Mouse (Mus musculus) kidney, embryonic 16.5 days (tissue): ENCODE data around the gene Eef1e1. TPM values are rescaled to one million over a fixed set of nuclear protein-coding genes. Genes with fewer than 3 reads are reported as not detected.
A peak's percentile ranks its signal among the peaks of the same experiment; 100 is the strongest.
"Not testable (repeated sequence)": the region's sequence is repeated elsewhere in the genome, so short reads cannot be mapped to it uniquely, and the experiment has no call there.

ENCODE experiments used
- ATAC-seq: fragments of 200-750 bp; cut with Nextera tagmentation; 2 replicates; pipeline ENCODE4 v1.8.0; 2017; ENCODE audit warnings: moderate TSS enrichment; ENCODE audit not compliant: low FRiP score, low TSS enrichment
- H3K27ac ChIP-seq: fragments of 300-500 bp; sonication (generic); 2 replicates; pipeline ENCODE4 v1.5.1; 2014; ENCODE audit warnings: low read length
- H3K27me3 ChIP-seq: fragments of 300-500 bp; sonication (generic); 2 replicates; pipeline ENCODE4 v1.6.1; 2014; ENCODE audit warnings: low read length, control low read depth, mixed read lengths; ENCODE audit not compliant: insufficient read depth
- H3K36me3 ChIP-seq: fragments of 300-500 bp; sonication (generic); 2 replicates; pipeline ENCODE4 v1.6.1; 2014; ENCODE audit warnings: low read length, control low read depth, mixed read lengths; ENCODE audit not compliant: insufficient read depth
- H3K4me1 ChIP-seq: fragments of 300-500 bp; sonication (generic); 2 replicates; pipeline ENCODE4 v1.6.1; 2014; ENCODE audit warnings: low read length, control low read depth, mixed read lengths; ENCODE audit not compliant: insufficient read depth
- H3K4me2 ChIP-seq: fragments of 300-500 bp; sonication (generic); replicated peaks from 2 replicates; pipeline ENCODE4 v1.6.1; 2014; ENCODE audit warnings: low read depth, low read length
- H3K4me3 ChIP-seq: fragments of 300-500 bp; sonication (generic); 2 replicates; pipeline ENCODE4 v1.5.1; 2014; ENCODE audit warnings: mild to moderate bottlenecking, low read length
- H3K9ac ChIP-seq: fragments of 300-500 bp; sonication (generic); replicated peaks from 2 replicates; pipeline ENCODE4 v1.6.1; 2014; ENCODE audit warnings: low read length
- H3K9me3 ChIP-seq: fragments of 300-500 bp; sonication (generic); 2 replicates; pipeline ENCODE4 v1.6.1; 2016; ENCODE audit warnings: low read length, control low read depth
- WGBS: fragments of 180-500 bp; shearing (Covaris S2); extraction: QIAGEN DNeasy Blood & Tissue Kit; methylation state at CpG from one replicate; pipeline ENCODE4 v1.1.7; 2014; 5-methylcytosine and 5-hydroxymethylcytosine counted together
- polyA plus RNA-seq: library from polyadenylated mRNA; unstranded; fragments of >200 nt; fragmentation: Nextera tagmentation; extraction: Ambion mirVana; gene quantifications from 2 replicates; pipeline ENCODE4 v1.2.1, GENCODE M21; 2015

Gene Eef1e1
- polyA plus RNA-seq: 54.1 and 55.3 TPM in 2 replicates

GRCm38 (mm10) chr13:38658528-38659280 is at the start of gene Eef1e1:
TSS of gene Eef1e1 (minus strand) at chr13:38659058.
- Histone ChIP-seq H3K27me3 (no peaks in the 10 kb centered on the region), H3K36me3 (peaks cover 22% of the 10 kb centered on the region), H3K9ac (peak within 1 kb of the TSS; percentile 92), H3K4me1 (peaks cover 9% of the 10 kb centered on the region), H3K4me2 (peak within 1 kb of the TSS; percentile 65), H3K27ac (peak within 1 kb of the TSS; percentile 86), H3K9me3 (peaks cover 5% of the 10 kb centered on the region), H3K4me3 (peak within 1 kb of the TSS; percentile 98)
- WGBS: under 1% methylated on average over 59 of the region's 59 CpGs
- ATAC-seq: peak; percentile 99

GRCm38 (mm10) chr13:38690845-38691244 is 32.0 kb upstream of the Eef1e1 start:
- Histone ChIP-seq H3K27me3 (no peaks in the 10 kb centered on the region), H3K4me1 (no peaks in the 10 kb centered on the region), H3K27ac (no peak overlapping the region), H3K4me2 (no peak overlapping the region), H3K4me3 (no peak overlapping the region), H3K36me3 (no peaks in the 10 kb centered on the region), H3K9me3 (no peaks in the 10 kb centered on the region), H3K9ac (no peak overlapping the region)
- WGBS: 85% methylated on average over 6 of the region's 6 CpGs
- ATAC-seq: no peak

- WGBS: 37% methylated on average over 3 of the region's 3 CpGs
- Histone ChIP-seq H3K9me3 (no peaks in the 10 kb centered on the region), H3K27me3 (no peaks in the 10 kb centered on the region), H3K4me1 (no peaks in the 10 kb centered on the region), H3K4me2 (no peak overlapping the region), H3K9ac (no peak overlapping the region), H3K27ac (no peak overlapping the region), H3K4me3 (no peak overlapping the region), H3K36me3 (no peaks in the 10 kb centered on the region)
- no peak for ATAC-seq
Measured at GRCm38 (mm10) chr13:38690028-38690427, 31.2 kb upstream of the Eef1e1 start.

- Histone ChIP-seq H3K27me3 (no peaks in the 10 kb centered on the region), H3K9ac (no peak overlapping the region), H3K27ac (no peak overlapping the region), H3K4me2 (no peak overlapping the region), H3K4me1 (no peaks in the 10 kb centered on the region), H3K4me3 (no peak overlapping the region), H3K36me3 (no peaks in the 10 kb centered on the region), H3K9me3 (no peaks in the 10 kb centered on the region)
- WGBS: 82% methylated on average over 11 of the region's 11 CpGs
- ATAC-seq: no peak
Measured at GRCm38 (mm10) chr13:38688761-38689160, 29.9 kb upstream of the Eef1e1 start.

GRCm38 (mm10) chr13:38672336-38672735 is 13.5 kb upstream of the Eef1e1 start:
- H3K27ac ChIP-seq: no peak overlapping the region
- H3K4me2 ChIP-seq: no peak overlapping the region
- H3K9me3 ChIP-seq: no peaks in the 10 kb centered on the region
- H3K4me3 ChIP-seq: no peak overlapping the region
- no peak overlapping the region for H3K9ac ChIP-seq
- H3K4me1 ChIP-seq: no peaks in the 10 kb centered on the region
- ATAC-seq: no peak
- WGBS: 76% methylated on average over 9 of the region's 9 CpGs
- H3K36me3 ChIP-seq: no peaks in the 10 kb centered on the region
- H3K27me3 ChIP-seq: no peaks in the 10 kb centered on the region

- H3K9me3 ChIP-seq, H3K4me1 ChIP-seq, H3K9ac ChIP-seq, H3K4me2 ChIP-seq, H3K36me3 ChIP-seq, H3K27me3 ChIP-seq, H3K4me3 ChIP-seq, ATAC-seq, H3K27ac ChIP-seq: not testable (repeated sequence)
- 92% methylated on average over 6 of the region's 6 CpGs for WGBS
Measured at GRCm38 (mm10) chr13:38671451-38671850, 12.6 kb upstream of the Eef1e1 start.

GRCm38 (mm10) chr13:38670051-38670450 is 11.2 kb upstream of the Eef1e1 start:
- Histone ChIP-seq H3K4me2 (no peak overlapping the region), H3K4me1 (no peaks in the 10 kb centered on the region), H3K36me3 (no peaks in the 10 kb centered on the region), H3K27ac (no peak overlapping the region), H3K4me3 (no peak overlapping the region), H3K9ac (no peak overlapping the region), H3K9me3 (no peaks in the 10 kb centered on the region), H3K27me3 (no peaks in the 10 kb centered on the region)
- no peak for ATAC-seq

GRCm38 (mm10) chr13:38668514-38668913 is 9.7 kb upstream of the Eef1e1 start:
- no peak for ATAC-seq
- Histone ChIP-seq H3K4me1 (no peaks in the 10 kb centered on the region), H3K4me3 (no peak overlapping the region), H3K9ac (no peak overlapping the region), H3K27me3 (no peaks in the 10 kb centered on the region), H3K36me3 (no peaks in the 10 kb centered on the region), H3K4me2 (no peak overlapping the region), H3K27ac (no peak overlapping the region), H3K9me3 (no peaks in the 10 kb centered on the region)
- WGBS: 44% methylated on average over 2 of the region's 2 CpGs

GRCm38 (mm10) chr13:38664753-38665152 is 5.9 kb upstream of the Eef1e1 start:
- WGBS: 60% methylated on average over 1 of the region's 1 CpGs
- H3K27me3 ChIP-seq: no peaks in the 10 kb centered on the region
- ATAC-seq: no peak
- H3K4me2 ChIP-seq: no peak overlapping the region
- H3K9me3 ChIP-seq: peaks cover 5% of the 10 kb centered on the region
- no peak overlapping the region for H3K4me3 ChIP-seq
- no peaks in the 10 kb centered on the region for H3K4me1 ChIP-seq
- H3K27ac ChIP-seq: no peak overlapping the region
- no peaks in the 10 kb centered on the region for H3K36me3 ChIP-seq
- no peak overlapping the region for H3K9ac ChIP-seq

- no peak for ATAC-seq
- Histone ChIP-seq H3K36me3 (peaks cover 12% of the 10 kb centered on the region), H3K4me3 (no peak overlapping the region), H3K27ac (no peak overlapping the region), H3K4me2 (no peak overlapping the region), H3K9me3 (peaks cover 5% of the 10 kb centered on the region), H3K27me3 (no peaks in the 10 kb centered on the region), H3K9ac (no peak overlapping the region), H3K4me1 (peaks cover 9% of the 10 kb centered on the region)
- 90% methylated on average over 12 of the region's 12 CpGs for WGBS
Measured at GRCm38 (mm10) chr13:38659524-38660136, 772 bp upstream of the Eef1e1 start.
